Mouse (Mus musculus) C2C12 (cell line): ENCODE data around the gene Tent4a. TPM values are rescaled to one million over a fixed set of nuclear protein-coding genes. Genes with fewer than 3 reads are reported as not detected.

Source experiments
- H3K27me3 ChIP-seq: one replicate; pipeline ENCODE4 v1.6.1; 2011; ENCODE audit not compliant: control insufficient read depth, insufficient read depth, insufficient read length
- H3K36me3 ChIP-seq: one replicate; pipeline ENCODE4 v1.6.1; 2011; ENCODE audit not compliant: control insufficient read depth, insufficient read depth
- H3K4me3 ChIP-seq: one replicate; pipeline ENCODE4 v1.5.1; 2011; ENCODE audit warnings: mild to moderate bottlenecking, control low read depth; ENCODE audit not compliant: poor library complexity, insufficient read depth, severe bottlenecking
- H3K79me2 ChIP-seq: one replicate; pipeline ENCODE4 v1.6.1; 2011; ENCODE audit not compliant: control insufficient read depth, insufficient read depth
- H3K79me3 ChIP-seq: one replicate; pipeline ENCODE4 v1.6.1; 2011; ENCODE audit warnings: low read depth, control low read depth
- H3ac ChIP-seq: one replicate; pipeline ENCODE3; 2011; ENCODE audit warnings: low read depth; ENCODE audit not compliant: control insufficient read depth, insufficient read length
- CEBPB ChIP-seq: IDR thresholded peaks from one replicate; pipeline ENCODE4 v1.6.1; 2011; ENCODE audit warnings: low read depth, mild to moderate bottlenecking, control low read depth, moderate library complexity
- CTCF ChIP-seq: IDR thresholded peaks from one replicate; pipeline ENCODE4 v1.5.1; 2011; ENCODE audit not compliant: control insufficient read depth, insufficient read depth, insufficient read length
- FOSL1 ChIP-seq: IDR thresholded peaks from one replicate; pipeline ENCODE4 v1.8.0; 2011; ENCODE audit warnings: mild to moderate bottlenecking, low read length; ENCODE audit not compliant: poor library complexity, insufficient read depth, severe bottlenecking
- MAX ChIP-seq: IDR thresholded peaks from one replicate; pipeline ENCODE4 v1.6.1; 2011; ENCODE audit warnings: mild to moderate bottlenecking, control low read depth
- MYOD1 ChIP-seq: IDR thresholded peaks from one replicate; pipeline ENCODE4 v1.6.1; 2011; ENCODE audit warnings: low read depth; ENCODE audit not compliant: control insufficient read depth, insufficient read length
- MYOG ChIP-seq: IDR thresholded peaks from one replicate; pipeline ENCODE4 v1.6.1; 2011; ENCODE audit not compliant: control insufficient read depth, insufficient read length; ENCODE audit errors: extremely low read depth
- USF1 ChIP-seq: IDR thresholded peaks from one replicate; pipeline ENCODE4 v1.6.1; 2011; ENCODE audit warnings: low read depth, mild to moderate bottlenecking, control low read depth, moderate library complexity
- polyA plus RNA-seq: library from polyadenylated mRNA; unstranded; fragments of >200 nt; fragmentation: generic; extraction: Trizol; gene quantifications from one replicate; pipeline ENCODE4 v1.2.1, GENCODE M21; 2012; ENCODE audit warnings: missing spikeins

The Tent4a gene
- polyA plus RNA-seq, 1 experiment: 19.2 TPM

DNA sequence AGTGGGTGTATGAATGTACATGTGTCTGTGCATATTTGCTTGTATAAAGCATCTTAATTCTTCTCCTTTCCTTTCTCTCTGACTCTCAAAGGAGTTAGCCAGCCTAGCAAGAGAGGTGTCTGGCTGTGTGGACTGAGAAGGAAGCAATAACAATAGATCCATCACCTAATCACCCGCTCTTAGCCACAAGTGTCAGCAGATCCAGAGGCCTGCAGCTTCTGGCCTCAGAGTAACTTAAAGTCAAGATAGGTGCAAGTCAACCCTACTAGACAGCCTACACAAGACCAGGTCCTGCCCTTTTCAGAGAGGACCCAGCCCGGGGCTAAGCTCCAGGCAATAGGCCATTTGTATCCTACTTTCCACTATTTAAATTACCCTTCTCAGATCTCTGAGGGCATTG is 54.5 kb downstream of the Tent4a start:
- no peaks in the 10 kb centered on the region for H3K27me3 ChIP-seq
- H3K36me3 ChIP-seq: no peaks in the 10 kb centered on the region
- H3K79me2 ChIP-seq: no peaks in the 10 kb centered on the region
- TF ChIP-seq MYOD1: no peak
- TF ChIP-seq CTCF: no peak
- TF ChIP-seq CEBPB: no peak
- no peak for TF ChIP-seq USF1
- no peak for TF ChIP-seq MAX
- no peak for TF ChIP-seq MYOG
- no peak for TF ChIP-seq FOSL1
- no peak overlapping the region for H3ac ChIP-seq
- no peaks in the 10 kb centered on the region for H3K79me3 ChIP-seq
- H3K4me3 ChIP-seq: no peak overlapping the region

DNA sequence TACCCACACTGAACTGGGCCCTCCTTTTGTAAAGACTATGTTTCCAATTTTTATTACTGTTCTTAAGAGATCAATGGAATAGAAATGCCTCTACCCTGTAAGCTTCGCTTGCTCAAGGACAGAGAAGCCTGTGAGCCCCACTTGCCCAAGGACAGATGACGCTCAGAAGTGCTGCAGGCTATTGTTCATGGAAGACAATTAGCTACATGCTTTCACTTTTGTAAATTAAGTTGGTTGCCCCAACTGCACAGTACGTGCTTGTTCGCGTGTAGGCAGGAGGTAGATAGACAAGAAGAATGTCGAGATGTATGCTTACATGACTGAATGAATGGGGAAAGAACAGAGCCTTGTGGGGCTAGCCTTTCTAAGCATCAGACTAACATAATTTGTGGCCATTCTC is 55.7 kb downstream of the Tent4a start:
- Histone ChIP-seq H3K79me2 (no peaks in the 10 kb centered on the region), H3ac (no peak overlapping the region), H3K36me3 (no peaks in the 10 kb centered on the region), H3K27me3 (no peaks in the 10 kb centered on the region), H3K79me3 (no peaks in the 10 kb centered on the region), H3K4me3 (no peak overlapping the region)
- TF ChIP-seq CTCF (no peak), MYOD1 (no peak), MAX (no peak), CEBPB (no peak), MYOG (no peak), USF1 (no peak), FOSL1 (no peak)

DNA sequence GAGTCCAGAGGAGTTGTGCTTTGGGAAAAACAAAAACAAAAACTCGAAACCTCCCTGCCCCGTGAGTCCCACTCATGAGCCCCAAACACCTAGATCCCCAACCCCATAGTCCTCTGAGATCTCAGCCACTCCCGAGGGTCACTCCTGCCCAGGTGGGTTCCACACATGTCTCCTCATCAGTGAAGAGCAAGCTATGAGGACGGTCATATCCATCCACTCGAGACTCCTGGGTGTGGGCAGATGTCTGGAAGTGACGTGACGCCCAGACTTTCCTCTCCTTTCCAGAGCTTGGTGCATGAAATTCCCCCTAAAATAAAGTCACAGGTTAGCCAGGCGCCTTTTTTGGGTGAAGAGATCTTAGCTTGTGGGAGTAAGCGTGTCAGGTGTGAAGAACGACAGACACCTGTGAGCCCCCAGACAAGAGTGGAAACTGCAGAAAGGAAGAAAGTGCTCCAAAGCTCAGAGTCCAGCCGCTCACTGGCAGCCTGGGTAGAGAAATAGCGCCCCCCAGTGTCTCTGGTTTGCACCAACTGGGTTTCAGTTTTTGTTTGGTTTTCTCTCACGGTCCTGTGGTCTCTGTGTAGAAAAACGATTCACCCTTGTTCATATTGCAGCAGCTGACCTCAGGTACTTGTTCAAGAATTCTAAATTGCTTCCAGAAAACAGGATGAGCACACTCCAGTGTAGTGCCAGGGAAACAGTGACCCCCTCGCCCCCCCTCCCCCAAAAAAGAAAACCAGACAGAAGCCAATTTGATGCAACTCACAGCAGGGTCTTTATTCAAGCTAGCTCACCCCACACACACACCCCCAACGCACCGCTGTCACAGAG is 73.6 kb downstream of the Tent4a start:
- peak; percentile 16 for TF ChIP-seq CTCF
- TF ChIP-seq MYOG: no peak
- Histone ChIP-seq H3ac (no peak overlapping the region), H3K79me3 (no peaks in the 10 kb centered on the region), H3K36me3 (no peaks in the 10 kb centered on the region), H3K27me3 (no peaks in the 10 kb centered on the region), H3K4me3 (no peak overlapping the region), H3K79me2 (no peaks in the 10 kb centered on the region)

DNA sequence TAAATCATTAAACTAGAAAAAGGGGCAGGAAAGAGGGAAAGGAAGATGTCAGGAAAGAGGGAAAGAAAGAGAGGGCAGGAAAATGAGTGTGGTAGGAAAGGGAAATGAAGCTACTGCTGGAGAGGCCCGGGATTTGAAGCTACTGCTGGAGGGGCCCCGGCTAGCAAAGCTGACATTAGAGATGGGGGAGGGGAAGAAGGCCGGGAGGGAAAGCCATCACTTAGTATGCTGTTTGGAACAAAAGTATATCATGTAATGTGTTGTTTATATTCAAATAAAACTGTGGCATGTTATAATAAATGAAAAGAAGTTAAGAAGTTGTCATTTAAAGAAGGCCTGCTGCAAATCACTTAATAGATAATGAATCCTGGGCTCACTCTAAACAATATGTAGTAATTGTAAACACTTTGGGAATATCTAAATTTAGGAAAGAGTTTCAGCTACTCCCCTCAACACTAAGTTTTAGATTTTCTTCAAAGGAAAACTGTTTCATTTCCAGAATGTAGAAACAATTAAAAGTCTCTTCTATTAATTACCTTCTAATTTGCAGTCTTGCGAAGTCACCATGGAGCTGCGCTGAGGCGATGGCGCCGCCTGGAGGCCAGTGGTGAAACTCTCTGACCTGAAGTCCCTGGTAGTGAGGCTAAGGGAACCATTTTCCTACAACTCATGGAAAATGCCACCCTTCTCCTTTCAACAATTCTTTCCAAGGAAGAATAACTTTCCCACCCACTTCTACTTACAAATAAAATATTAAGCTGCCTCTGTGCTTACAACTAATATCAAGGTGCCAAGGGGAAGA is 74.6 kb downstream of the Tent4a start:
- Histone ChIP-seq H3ac (no peak overlapping the region), H3K79me3 (no peaks in the 10 kb centered on the region), H3K4me3 (no peak overlapping the region), H3K27me3 (no peaks in the 10 kb centered on the region), H3K36me3 (no peaks in the 10 kb centered on the region), H3K79me2 (no peaks in the 10 kb centered on the region)
- no peak for TF ChIP-seq USF1
- TF ChIP-seq MYOD1: no peak
- peak; percentile 22 for TF ChIP-seq CTCF

DNA sequence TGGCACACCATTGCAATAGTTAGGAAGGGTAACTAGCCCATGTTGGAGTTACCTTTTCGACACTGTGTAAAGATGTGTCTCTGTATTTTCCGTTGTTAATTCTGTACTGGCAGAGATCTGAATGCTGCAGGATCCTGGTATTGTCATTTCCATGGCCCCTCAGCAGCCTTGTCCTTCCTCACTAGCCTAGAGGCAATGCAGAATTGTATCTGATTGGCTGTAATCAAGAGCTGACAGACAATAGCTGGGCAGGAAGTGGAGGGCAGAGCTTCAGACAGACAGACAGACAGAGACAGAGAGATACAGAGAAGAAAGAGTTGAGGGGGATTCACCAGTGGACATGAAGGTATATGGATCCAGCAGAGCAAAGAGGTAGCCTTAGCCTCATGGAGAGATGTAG is 75.5 kb downstream of the Tent4a start:
- Histone ChIP-seq H3K27me3 (no peaks in the 10 kb centered on the region), H3K79me2 (no peaks in the 10 kb centered on the region), H3K79me3 (no peaks in the 10 kb centered on the region), H3K36me3 (no peaks in the 10 kb centered on the region), H3K4me3 (no peak overlapping the region), H3ac (no peak overlapping the region)
- TF ChIP-seq USF1 (no peak), CTCF (no peak), MYOG (no peak), MYOD1 (no peak), MAX (no peak), FOSL1 (no peak), CEBPB (no peak)

DNA sequence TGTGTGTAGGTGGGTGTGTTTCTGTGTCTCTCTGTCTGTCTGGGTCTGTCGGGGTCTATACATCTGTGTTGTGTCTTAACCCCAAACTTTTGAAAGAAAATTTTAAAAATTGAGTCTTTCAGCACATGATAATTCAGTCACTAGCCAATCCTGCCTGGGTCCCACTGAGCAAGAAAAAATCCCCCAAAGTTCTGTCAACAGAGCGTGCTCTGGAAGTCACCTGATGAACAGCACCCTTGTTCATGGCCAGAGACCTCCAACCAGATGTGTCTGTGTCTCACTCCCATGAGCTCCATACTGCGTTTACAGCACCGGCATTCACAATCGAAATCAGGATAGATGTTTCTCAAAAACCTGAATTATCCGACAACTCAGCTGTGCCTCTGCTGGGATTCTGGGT is 76.0 kb downstream of the Tent4a start:
- no peak for TF ChIP-seq MYOG
- TF ChIP-seq MAX: no peak
- no peak for TF ChIP-seq MYOD1
- no peak for TF ChIP-seq USF1
- no peak for TF ChIP-seq CTCF
- TF ChIP-seq CEBPB: no peak
- no peak for TF ChIP-seq FOSL1

More for the DNA sequence above, 76.0 kb downstream of the Tent4a start:
- H3K4me3 ChIP-seq: no peak overlapping the region
- no peaks in the 10 kb centered on the region for H3K79me3 ChIP-seq
- no peaks in the 10 kb centered on the region for H3K79me2 ChIP-seq
- no peaks in the 10 kb centered on the region for H3K36me3 ChIP-seq
- H3ac ChIP-seq: no peak overlapping the region
- no peaks in the 10 kb centered on the region for H3K27me3 ChIP-seq
